Mouse (Mus musculus): ENCODE measurements around the gene Nop2.

Gene Nop2

DNA sequence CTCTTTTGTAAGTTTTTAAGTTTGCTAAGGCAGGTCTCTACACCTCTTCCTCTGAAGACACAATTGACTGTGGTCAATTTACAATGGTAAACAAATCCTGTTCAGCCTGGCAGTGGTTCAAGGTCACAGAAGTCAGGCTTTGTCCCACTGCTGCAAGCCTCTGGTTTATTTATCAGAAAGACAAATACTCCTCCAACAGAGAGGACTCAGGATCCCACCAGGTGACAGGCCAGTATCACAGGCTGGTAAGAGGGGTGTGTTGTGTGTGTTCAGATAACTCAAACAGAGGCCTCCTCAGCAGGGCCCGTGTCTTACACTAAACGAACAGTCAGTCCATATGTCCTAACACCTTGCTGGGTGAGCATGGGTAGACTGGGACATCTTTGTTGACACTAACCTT is 40.8 kb downstream of the Nop2 start:
- no peak for DNase-seq (ENCODE audit: low spot score)

DNA sequence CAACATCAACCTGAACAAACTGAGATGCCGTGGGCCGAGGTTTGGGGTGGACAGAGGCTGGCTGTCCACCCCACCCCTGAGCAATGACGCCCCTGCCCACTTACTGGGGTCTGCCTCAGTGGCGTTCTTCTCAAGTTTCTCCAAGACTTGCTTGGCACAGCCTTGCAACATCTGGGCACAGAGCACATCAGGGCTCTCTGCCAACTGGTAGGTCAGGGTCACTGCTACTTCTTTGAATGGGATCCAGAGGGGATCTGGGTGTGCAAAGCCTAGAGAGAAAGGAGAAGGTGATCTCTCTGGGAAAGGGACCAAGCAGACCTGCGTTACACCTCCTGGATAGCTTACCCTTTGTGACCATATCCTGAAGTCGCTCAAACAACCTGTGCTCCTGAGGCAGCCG is 41.5 kb downstream of the Nop2 start:
- no peak for DNase-seq (ENCODE audit: low spot score)

DNA sequence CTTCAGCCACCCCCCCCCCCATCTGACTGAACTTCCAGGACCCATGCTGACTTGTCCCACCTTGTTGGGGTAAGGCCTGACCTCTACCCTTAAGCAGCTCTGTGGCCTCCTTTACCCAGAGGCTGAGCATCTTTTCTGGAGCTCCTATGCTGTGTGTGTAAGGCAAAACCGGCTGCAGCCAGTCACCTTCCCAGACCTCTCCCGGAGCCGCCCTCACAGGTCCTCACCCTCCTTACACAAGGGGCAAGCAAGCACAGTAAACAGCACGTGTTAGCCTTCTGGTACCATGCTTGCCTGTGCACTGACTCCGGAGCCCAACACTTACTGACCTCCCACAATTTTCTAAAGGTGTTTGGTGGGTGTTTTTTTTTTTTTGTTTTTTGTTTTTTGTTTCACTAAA is 43.8 kb downstream of the Nop2 start:
- DNase-seq (ENCODE audit: low spot score), result no peak

DNA sequence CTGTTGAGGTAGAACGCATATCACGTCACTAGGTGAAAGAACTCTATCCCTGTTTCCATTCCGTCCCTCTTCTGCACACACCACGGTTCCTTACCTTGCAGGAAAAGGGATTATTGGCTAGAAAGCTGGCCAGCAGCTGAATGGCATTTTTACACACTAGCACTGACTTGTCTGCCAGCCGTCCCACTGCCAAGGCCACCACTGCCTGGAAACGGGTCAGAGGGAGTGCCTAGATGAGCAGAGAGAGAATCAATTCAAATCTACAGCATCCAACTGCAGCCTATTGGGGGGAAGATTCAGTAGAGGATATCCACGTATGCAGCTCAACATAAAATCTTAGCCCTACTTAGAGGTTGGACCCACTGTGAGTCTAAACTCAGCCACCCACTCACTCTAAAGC is 47.9 kb downstream of the Nop2 start:
- no peak for DNase-seq (ENCODE audit: low spot score)

DNA sequence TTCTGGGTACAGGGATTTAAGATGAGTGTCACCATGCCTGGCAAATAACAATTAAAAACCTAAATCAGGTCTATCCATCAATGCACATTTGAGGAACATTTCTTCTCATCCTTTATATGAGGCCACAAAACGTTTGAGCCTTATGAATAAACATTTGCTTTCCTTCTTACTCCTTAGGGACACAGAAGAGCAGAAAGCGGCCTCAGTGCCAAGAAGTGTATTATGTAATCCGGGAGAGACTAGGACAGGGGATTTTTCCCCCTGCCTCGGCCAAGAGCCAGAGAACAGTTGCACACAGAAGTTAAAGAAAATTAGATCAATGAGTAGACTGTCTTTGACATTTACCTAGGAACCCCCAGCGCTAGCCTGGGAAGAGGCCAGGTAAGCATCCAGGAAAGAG is 50.4 kb downstream of the Nop2 start:
- no peak for DNase-seq (ENCODE audit: low spot score)

DNA sequence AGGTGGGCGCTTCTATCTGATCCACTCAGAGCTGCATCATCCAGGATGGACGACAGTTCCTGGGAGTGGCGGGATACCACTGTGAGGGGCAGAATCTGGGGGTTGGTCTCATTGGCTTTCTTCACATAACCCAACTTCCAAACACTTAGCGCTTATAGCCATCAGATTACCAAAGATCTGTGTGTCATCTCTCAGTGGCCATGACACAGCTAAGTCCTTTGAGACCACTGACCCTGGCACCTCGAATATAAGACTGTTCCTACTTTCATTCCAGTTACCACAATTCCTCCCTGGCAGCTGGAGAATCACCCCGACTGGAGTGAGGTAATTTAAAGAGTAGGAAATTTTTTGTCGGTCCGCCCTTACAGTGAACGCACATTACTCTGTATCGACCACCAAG is 54.5 kb downstream of the Nop2 start:
- DNase-seq (ENCODE audit: low spot score), result no peak

DNA sequence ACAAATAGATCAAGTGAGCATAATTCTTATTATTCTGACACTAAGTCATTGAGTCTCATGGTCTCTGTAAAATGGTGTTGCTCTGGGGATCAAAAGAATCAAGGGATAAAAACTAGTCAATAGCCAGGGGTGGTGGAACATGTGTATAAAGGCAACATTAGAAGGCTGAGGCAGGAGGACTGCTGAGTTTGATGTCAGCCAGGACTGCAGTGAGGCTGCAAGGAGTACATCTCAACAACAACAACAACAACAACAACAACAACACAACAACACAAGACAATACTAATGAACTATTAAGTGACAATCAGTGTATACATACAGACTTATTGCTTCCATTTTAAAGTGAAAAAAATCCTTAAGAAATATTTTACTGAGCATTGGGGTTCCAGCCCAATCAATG is 59.1 kb downstream of the Nop2 start:
- no peak for DNase-seq (ENCODE audit: low spot score)

DNA sequence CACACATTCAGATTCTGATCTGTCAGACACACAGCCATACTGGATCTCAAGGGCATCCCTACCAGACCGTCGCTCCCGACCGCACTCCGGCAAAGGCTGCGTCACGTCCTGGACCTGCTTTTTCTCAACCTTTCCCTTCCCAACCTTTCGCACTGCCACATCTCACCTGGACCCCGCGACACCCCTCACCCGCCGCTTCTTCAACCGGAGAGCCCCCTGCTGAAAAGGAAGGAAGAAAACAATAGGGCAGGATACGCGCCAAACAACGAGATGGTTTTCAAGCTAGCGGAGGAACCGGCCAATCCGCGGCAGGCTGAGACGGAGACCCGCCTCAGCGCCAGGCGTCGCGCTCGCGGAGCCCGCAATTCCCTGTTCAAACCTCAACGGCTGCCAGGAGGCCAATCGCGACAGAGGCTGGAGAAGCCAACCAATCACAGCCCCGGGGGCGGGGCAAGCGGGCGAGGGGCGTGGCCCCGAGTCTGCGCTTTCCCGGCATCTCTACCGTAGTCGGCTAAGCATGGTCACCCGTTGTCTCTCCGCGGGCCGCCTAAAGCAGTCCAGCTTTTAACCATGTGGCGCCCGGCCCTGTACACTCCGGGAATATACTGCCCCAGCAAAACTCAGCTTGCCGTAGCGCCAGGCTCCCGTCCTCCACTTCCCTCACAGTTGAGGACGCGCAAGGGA is 59.8 kb downstream of the Nop2 start, which contains the start of the genes Ncapd2 and Mrpl51:
Gene Ncapd2, minus strand, starts transcription at position 370 of the 684 bp plus-strand sequence.
Gene Mrpl51, plus strand, starts transcription at position 470 of the 684 bp plus-strand sequence.
- peak; percentile 98 for DNase-seq (ENCODE audit: low spot score)

DNA sequence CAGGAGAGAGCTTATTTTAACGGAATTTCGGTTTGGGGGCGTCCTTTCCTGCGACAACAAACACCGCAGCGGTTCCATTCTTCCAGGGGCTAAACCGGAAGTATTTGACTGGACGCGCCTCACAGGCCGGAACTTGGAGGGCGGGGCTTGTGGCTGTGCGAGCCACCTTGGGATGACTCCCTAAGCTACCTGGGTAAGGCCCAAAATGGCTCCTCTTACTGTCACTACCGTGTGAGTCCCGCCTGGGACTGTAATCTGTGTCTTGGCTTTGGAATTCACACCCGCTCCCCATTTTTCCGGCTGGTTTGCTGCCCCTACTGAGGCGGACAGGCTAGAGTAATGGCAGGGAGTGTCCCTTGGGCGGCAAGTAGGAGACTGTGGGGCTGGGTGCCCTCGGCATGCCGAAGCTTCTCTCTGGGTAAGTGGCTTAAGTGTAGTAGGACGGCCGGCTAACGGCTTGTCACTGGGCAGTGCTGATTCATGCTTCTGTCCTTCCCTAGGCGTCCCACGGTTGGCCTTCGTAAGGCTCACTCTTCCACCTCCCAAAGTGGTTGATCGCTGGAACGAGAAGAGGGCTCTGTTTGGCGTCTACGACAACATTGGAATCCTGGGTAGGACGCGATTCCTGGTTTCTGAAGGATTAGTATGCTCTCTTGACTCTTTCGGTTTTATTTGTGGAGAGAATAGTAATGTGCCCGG is 60.5 kb downstream of the Nop2 start:
- DNase-seq (ENCODE audit: low spot score), result peak; percentile 91

DNA sequence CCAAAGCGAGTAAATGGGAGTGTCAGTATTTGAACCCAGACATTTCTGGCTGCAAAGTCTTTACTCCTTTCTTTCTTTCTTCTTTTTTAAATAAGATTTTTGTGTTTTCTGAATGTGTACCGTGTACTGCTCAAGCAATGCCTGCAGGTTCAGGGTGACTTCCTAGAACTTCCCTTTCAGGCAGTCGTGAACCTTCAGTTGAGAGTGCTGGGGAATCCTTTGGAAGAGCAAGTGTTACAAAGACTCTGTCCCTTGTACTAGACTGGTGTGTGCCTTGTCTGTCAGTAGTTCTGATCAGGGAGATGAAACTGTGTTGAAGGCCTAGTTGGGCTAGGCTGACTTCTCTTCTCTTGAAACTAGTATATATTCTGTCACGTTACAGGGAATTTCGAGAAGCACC is 61.1 kb downstream of the Nop2 start:
- DNase-seq (ENCODE audit: low spot score), result no peak

DNA sequence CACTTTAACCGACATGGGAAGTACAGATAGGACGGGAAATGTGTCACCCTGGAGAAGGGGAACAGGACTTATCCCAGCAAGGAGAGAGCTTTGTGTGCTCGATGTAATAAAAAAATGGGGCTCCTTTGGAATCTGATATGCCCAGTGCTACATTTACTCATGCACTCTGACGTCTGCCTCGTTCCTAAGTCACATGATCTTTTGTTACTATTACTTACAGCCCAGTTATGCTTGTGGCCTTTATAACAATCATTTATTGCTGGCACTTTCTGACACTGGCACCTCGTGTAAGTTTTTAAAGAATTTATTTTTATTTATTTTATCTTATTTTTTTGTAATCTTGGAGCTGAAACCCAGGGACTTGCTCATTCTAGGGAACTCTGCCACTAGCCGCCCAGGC is 61.7 kb downstream of the Nop2 start:
- no peak for DNase-seq (ENCODE audit: low spot score)

All from layer of hippocampus, adult 11-12 months (tissue).